Mouse (Mus musculus) MEL (cell line): ENCODE results near the gene Nop58. TPM values are rescaled to one million over a fixed set of nuclear protein-coding genes. Genes with fewer than 3 reads are reported as not detected.

Experiments used
- DNase-seq: peaks from one replicate; pipeline ENCODE4 v3.0.0; 2011; ENCODE audit warnings: low read depth, low spot score
- H3K27ac ChIP-seq: 2 replicates; pipeline ENCODE4 v1.5.1; 2012; ENCODE audit warnings: low read depth, mild to moderate bottlenecking, control low read depth, low read length, moderate library complexity; ENCODE audit not compliant: control insufficient read depth
- H3K27me3 ChIP-seq, 2 experiments: fragments of 150-350 bp in 1 of 2; sonication (generic) in 1 of 2; 2 replicates each; pipeline ENCODE4 v1.6.1; 2012; ENCODE audit warnings: low read length in 2 of 2, mild to moderate bottlenecking in 2 of 2, improper control_type of control experiment in 1 of 2, moderate library complexity in 1 of 2; ENCODE audit not compliant: insufficient read depth in 2 of 2, control insufficient read depth in 1 of 2
- H3K36me3 ChIP-seq, 2 experiments: 2 replicates each; pipeline ENCODE4 v1.6.1; 2012 to 2014; ENCODE audit warnings: low read length in 2 of 2, improper control_type of control experiment in 1 of 2, inconsistent platforms in 1 of 2, mild to moderate bottlenecking in 1 of 2; ENCODE audit not compliant: insufficient read depth in 2 of 2, control insufficient read depth in 1 of 2
- H3K4me1 ChIP-seq, 2 experiments: fragments of 150-350 bp in 1 of 2; sonication (generic) in 1 of 2; 2 replicates each; pipeline ENCODE4 v1.6.1; 2012; ENCODE audit warnings: low read length in 2 of 2, improper control_type of control experiment in 1 of 2, mild to moderate bottlenecking in 1 of 2; ENCODE audit not compliant: insufficient read depth in 2 of 2, control insufficient read depth in 1 of 2
- H3K4me3 ChIP-seq, 2 experiments: fragments of 150-350 bp in 1 of 2; sonication (generic) in 1 of 2; 2 replicates each; pipeline ENCODE4 v1.5.1; 2012; ENCODE audit warnings: low read depth in 2 of 2, low read length in 2 of 2, mild to moderate bottlenecking in 2 of 2, moderate library complexity in 2 of 2, control low read depth in 1 of 2, improper control_type of control experiment in 1 of 2; ENCODE audit not compliant: control insufficient read depth in 1 of 2, insufficient read depth in 1 of 2
- H3K79me2 ChIP-seq: 2 replicates; pipeline ENCODE4 v1.6.1; 2012; ENCODE audit warnings: mild to moderate bottlenecking, low read length, moderate library complexity; ENCODE audit not compliant: control insufficient read depth, poor library complexity, insufficient read depth
- H3K9ac ChIP-seq: 2 replicates; pipeline ENCODE4 v1.6.1; 2012; ENCODE audit warnings: low read depth, mild to moderate bottlenecking, control low read depth, low read length, moderate library complexity; ENCODE audit not compliant: control insufficient read depth, poor library complexity, severe bottlenecking
- H3K9me3 ChIP-seq: fragments of 150-350 bp; sonication (generic); replicated peaks from 2 replicates; pipeline ENCODE4 v1.6.1; 2012; ENCODE audit warnings: mild to moderate bottlenecking, low read length, improper control_type of control experiment, moderate library complexity; ENCODE audit not compliant: insufficient read depth
- BHLHE40 ChIP-seq: IDR thresholded peaks from 2 replicates; pipeline ENCODE4 v1.6.1; 2012; ENCODE audit warnings: low read depth, mild to moderate bottlenecking, inconsistent platforms, low read length, improper control_type of control experiment, borderline replicate concordance
- CHD1 ChIP-seq: IDR thresholded peaks from 2 replicates; pipeline ENCODE4 v1.6.1; 2012; ENCODE audit warnings: low read depth, mild to moderate bottlenecking, inconsistent platforms, low read length, improper control_type of control experiment
- CHD2 ChIP-seq: IDR thresholded peaks from 2 replicates; pipeline ENCODE4 v1.6.1; 2011; ENCODE audit warnings: low read length, improper control_type of control experiment
- CTCF ChIP-seq, 3 experiments: IDR thresholded peaks in 2 of 3; conservative IDR thresholded peaks in 1 of 3; 2 replicates each; pipeline ENCODE4 v1.5.1; 2011 to 2012; ENCODE audit warnings: low read length in 3 of 3, low read depth in 2 of 3, mild to moderate bottlenecking in 2 of 3, improper control_type of control experiment in 1 of 3, inconsistent platforms in 1 of 3, mixed read lengths in 1 of 3, moderate library complexity in 1 of 3; ENCODE audit not compliant: control insufficient read depth in 1 of 3, insufficient read depth in 1 of 3, poor library complexity in 1 of 3, severe bottlenecking in 1 of 3
- E2F4 ChIP-seq: IDR thresholded peaks from 2 replicates; pipeline ENCODE4 v1.6.1; 2011; ENCODE audit warnings: low read depth, low read length, improper control_type of control experiment, borderline replicate concordance
- ELF1 ChIP-seq: IDR thresholded peaks from 2 replicates; pipeline ENCODE4 v1.6.1; 2014; ENCODE audit warnings: low read depth, mild to moderate bottlenecking, inconsistent platforms, low read length, improper control_type of control experiment, moderate library complexity
- EP300 ChIP-seq, 2 experiments: IDR thresholded peaks; 2 replicates each; pipeline ENCODE4 v1.6.1; 2011; ENCODE audit warnings: improper control_type of control experiment in 2 of 2, low read length in 2 of 2, low read depth in 1 of 2, mild to moderate bottlenecking in 1 of 2
- GABPA ChIP-seq: IDR thresholded peaks from 2 replicates; pipeline ENCODE4 v1.6.1; 2012; ENCODE audit warnings: low read depth, mild to moderate bottlenecking, inconsistent platforms, low read length, improper control_type of control experiment, moderate library complexity
- GATA1 ChIP-seq: IDR thresholded peaks from 2 replicates; pipeline ENCODE4 v1.6.1; 2011; ENCODE audit warnings: low read depth, low read length, improper control_type of control experiment
- JUND ChIP-seq: IDR thresholded peaks from 2 replicates; pipeline ENCODE4 v1.6.1; 2011; ENCODE audit warnings: low read depth, mild to moderate bottlenecking, improper control_type of control experiment, low read length
- KAT2A ChIP-seq: conservative IDR thresholded peaks from 2 replicates; pipeline ENCODE4 v1.6.1; 2012; ENCODE audit warnings: low read depth, low read length, improper control_type of control experiment, inconsistent platforms
- MAFK ChIP-seq: IDR thresholded peaks from 2 replicates; pipeline ENCODE4 v1.6.1; 2011; ENCODE audit warnings: low read depth, mild to moderate bottlenecking, low read length, improper control_type of control experiment, borderline replicate concordance
- MAX ChIP-seq: IDR thresholded peaks from 2 replicates; pipeline ENCODE4 v1.6.1; 2011; ENCODE audit warnings: low read length, improper control_type of control experiment
- MAZ ChIP-seq: IDR thresholded peaks from 2 replicates; pipeline ENCODE4 v1.6.1; 2012; ENCODE audit warnings: low read depth, mild to moderate bottlenecking, inconsistent platforms, low read length, improper control_type of control experiment
- MXI1 ChIP-seq: IDR thresholded peaks from 2 replicates; pipeline ENCODE4 v1.6.1; 2011; ENCODE audit warnings: mild to moderate bottlenecking, low read depth, low read length, improper control_type of control experiment
- MYB ChIP-seq: IDR thresholded peaks from 2 replicates; pipeline ENCODE4 v1.6.1; 2011; ENCODE audit warnings: mild to moderate bottlenecking, low read depth, low read length, improper control_type of control experiment
- MYC ChIP-seq: IDR thresholded peaks from 2 replicates; pipeline ENCODE4 v1.6.1; 2011; ENCODE audit warnings: low read depth, mild to moderate bottlenecking, low read length, improper control_type of control experiment, moderate library complexity
- NELFE ChIP-seq: IDR thresholded peaks from 2 replicates; pipeline ENCODE4 v1.6.1; 2011; ENCODE audit warnings: low read depth, low read length, improper control_type of control experiment
- NRF1 ChIP-seq: IDR thresholded peaks from 2 replicates; pipeline ENCODE4 v1.6.1; 2014; ENCODE audit warnings: low read depth, mild to moderate bottlenecking, inconsistent platforms, low read length, improper control_type of control experiment, moderate library complexity; ENCODE audit not compliant: poor library complexity, insufficient read depth, severe bottlenecking
- POLR2A ChIP-seq, 2 experiments: IDR thresholded peaks; 2 replicates each; pipeline ENCODE4 v1.6.1; 2011 to 2012; ENCODE audit warnings: low read length in 2 of 2, mild to moderate bottlenecking in 2 of 2, control low read depth in 1 of 2, improper control_type of control experiment in 1 of 2, low read depth in 1 of 2, moderate library complexity in 1 of 2; ENCODE audit not compliant: control insufficient read depth in 1 of 2, insufficient read depth in 1 of 2, poor library complexity in 1 of 2
- POLR2AphosphoS2 ChIP-seq: IDR thresholded peaks from 2 replicates; pipeline ENCODE4 v1.6.1; 2011; ENCODE audit warnings: low read length, improper control_type of control experiment
- POLR2AphosphoS5 ChIP-seq: IDR thresholded peaks from 2 replicates; pipeline ENCODE4 v1.6.1; 2012; ENCODE audit warnings: low read depth, borderline replicate concordance, mild to moderate bottlenecking, inconsistent platforms, low read length, moderate library complexity, mixed read lengths
- RCOR1 ChIP-seq: IDR thresholded peaks from 2 replicates; pipeline ENCODE4 v1.6.1; 2012; ENCODE audit warnings: low read depth, mild to moderate bottlenecking, inconsistent platforms, low read length, improper control_type of control experiment
- SIN3A ChIP-seq: IDR thresholded peaks from 2 replicates; pipeline ENCODE4 v1.6.1; 2012; ENCODE audit warnings: low read length, improper control_type of control experiment, inconsistent platforms
- SMC3 ChIP-seq: IDR thresholded peaks from 2 replicates; pipeline ENCODE4 v1.6.1; 2011; ENCODE audit warnings: low read depth, low read length, improper control_type of control experiment
- TAL1 ChIP-seq: IDR thresholded peaks from 2 replicates; pipeline ENCODE4 v1.6.1; 2012; ENCODE audit warnings: mild to moderate bottlenecking, inconsistent platforms, low read length, moderate library complexity, mixed read lengths
- TBP ChIP-seq: IDR thresholded peaks from 2 replicates; pipeline ENCODE4 v1.8.0; 2011; ENCODE audit warnings: low read depth, low read length, improper control_type of control experiment
- TCF12 ChIP-seq: IDR thresholded peaks from 2 replicates; pipeline ENCODE4 v1.6.1; 2014; ENCODE audit warnings: low read depth, mild to moderate bottlenecking, inconsistent platforms, low read length, improper control_type of control experiment, moderate library complexity
- UBTF ChIP-seq: IDR thresholded peaks from 2 replicates; pipeline ENCODE4 v1.6.1; 2012; ENCODE audit warnings: low read depth, mild to moderate bottlenecking, inconsistent platforms, low read length, improper control_type of control experiment, moderate library complexity, borderline replicate concordance; ENCODE audit not compliant: insufficient read depth
- USF1 ChIP-seq: IDR thresholded peaks from 2 replicates; pipeline ENCODE4 v1.6.1; 2014; ENCODE audit warnings: low read depth, mild to moderate bottlenecking, inconsistent platforms, low read length, improper control_type of control experiment, moderate library complexity
- USF2 ChIP-seq, 2 experiments: IDR thresholded peaks; 2 replicates each; pipeline ENCODE4 v1.6.1; 2011 to 2012; ENCODE audit warnings: improper control_type of control experiment in 2 of 2, low read length in 2 of 2, borderline replicate concordance in 1 of 2, inconsistent platforms in 1 of 2, low read depth in 1 of 2, mild to moderate bottlenecking in 1 of 2; ENCODE audit not compliant: insufficient read depth in 1 of 2
- ZKSCAN1 ChIP-seq: IDR thresholded peaks from 2 replicates; pipeline ENCODE4 v1.6.1; 2012; ENCODE audit warnings: low read depth, mild to moderate bottlenecking, inconsistent platforms, low read length, improper control_type of control experiment, moderate library complexity
- ZMIZ1 ChIP-seq: IDR thresholded peaks from 2 replicates; pipeline ENCODE4 v1.6.1; 2012; ENCODE audit warnings: low read depth, mild to moderate bottlenecking, inconsistent platforms, low read length, improper control_type of control experiment, moderate library complexity
- polyA plus RNA-seq, 2 experiments: library from polyadenylated mRNA; stranded (reverse) in 1 of 2; unstranded in 1 of 2; fragments of >175 nt in 1 of 2; fragments of >200 nt in 1 of 2; gene quantifications; 2 replicates each; pipeline versions ENCODE4 v1.2.1 to v1.2.4; 2012; ENCODE audit warnings: low replicate concordance in 2 of 2, low read depth in 1 of 2; ENCODE audit not compliant: insufficient read length in 2 of 2, insufficient read depth in 1 of 2, missing spikeins in 1 of 2
- total RNA-seq: library from RNA; depleted of rRNA; stranded (reverse); fragments of 300-350 nt; gene quantifications from 2 replicates; pipeline ENCODE4 v1.2.3, GENCODE M21; 2012; rRNA removed

Gene Nop58
- total RNA-seq (513 and 590 TPM in 2 replicates), polyA plus RNA-seq (1,000 to 10,000 TPM in 1 of 2 experiments, 100 to 1,000 TPM in 1; 474 to 1,828 TPM)

DNA sequence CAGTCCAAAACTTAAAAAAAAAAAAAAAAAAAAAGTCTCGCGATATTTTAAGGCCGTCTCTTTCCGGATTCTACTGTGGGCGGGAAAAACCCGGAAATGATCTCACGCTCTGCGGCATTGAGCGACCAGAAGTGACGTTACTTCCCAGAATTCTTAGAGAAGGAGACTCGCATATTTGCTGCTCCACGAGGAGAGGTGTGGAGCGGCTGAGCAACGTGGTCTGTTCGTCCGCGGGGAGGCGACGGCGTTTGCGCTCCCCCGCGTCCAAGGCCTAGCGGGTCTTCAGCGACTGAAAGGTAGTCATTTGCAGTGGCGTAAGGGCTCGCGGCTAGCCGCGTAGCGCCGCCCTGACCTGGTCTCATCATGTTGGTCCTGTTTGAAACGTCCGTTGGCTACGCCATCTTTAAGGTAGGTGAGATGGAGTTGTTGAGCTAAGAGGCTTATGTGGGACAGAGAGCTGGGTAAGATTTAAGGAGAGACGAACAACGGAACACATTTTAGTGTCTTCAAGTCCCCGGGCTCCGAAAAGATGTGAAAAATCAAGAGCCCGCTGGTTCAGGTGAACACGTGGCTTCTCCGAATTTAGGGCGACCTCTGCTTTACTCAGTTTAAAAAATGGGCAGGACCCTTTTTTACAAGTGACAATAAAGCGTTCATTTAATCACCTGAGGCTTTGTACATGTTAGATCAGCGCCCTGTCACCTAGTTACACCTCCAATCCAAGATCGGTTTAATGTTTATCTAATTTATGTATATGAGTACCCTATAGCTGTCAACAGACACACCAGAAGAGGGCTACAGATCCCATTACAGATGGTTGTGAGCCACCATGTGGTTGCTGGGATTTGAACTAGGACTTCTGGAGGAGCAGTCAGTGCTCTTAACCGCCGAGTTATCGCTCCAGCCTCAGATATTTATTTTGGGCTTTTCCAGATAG, at the start of gene Nop58:
TSS of gene Nop58 (plus strand) at position 153 of the 937 bp plus-strand sequence.
- peak within 1 kb of the TSS; percentile 74 to 98 for H3K4me3 ChIP-seq
- peaks cover 45% of the 10 kb centered on the region for H3K79me2 ChIP-seq
- H3K36me3 ChIP-seq = peaks cover 22 to 24% of the 10 kb centered on the region in 2 experiments
- peaks cover 0 to 4% of the 10 kb centered on the region in 2 experiments; a peak in 3 of 4 replicates for H3K4me1 ChIP-seq
- no peaks in the 10 kb centered on the region for H3K9me3 ChIP-seq
- peak; percentile 98 for DNase-seq
- H3K27ac ChIP-seq = peak within 1 kb of the TSS; percentile 92
- no peaks in the 10 kb centered on the region for H3K27me3 ChIP-seq
- H3K9ac ChIP-seq = peak within 1 kb of the TSS; percentile 100
- TF ChIP-seq GATA1 (no peak), MXI1 (peak; percentile 97), POLR2AphosphoS2 (peak; percentile 97), E2F4 (peak; percentile 100), NRF1 (no peak), JUND (0 out of 2 replicates have a peak, but pooled peaks have one; percentile 53), MYB (peak; percentile 59), ZMIZ1 (no peak; the same call in 1 of the 2 replicates), GABPA (no peak), ELF1 (peak; percentile 91; the same call in 1 of the 2 replicates), SIN3A (no peak; the same call in 1 of the 2 replicates), POLR2AphosphoS5 (peak; percentile 84; the same call in 1 of the 2 replicates), EP300 (IDR thresholded peaks at IDR 0.05; ENCODE audit: low read depth in 1 of 2, low read length in 2 of 2) (no peak), UBTF (no peak), MYC (peak; percentile 99), TCF12 (no peak), POLR2A (IDR thresholded peaks at IDR 0.05; ENCODE audit: control insufficient read depth in 1 of 2, insufficient read depth in 1 of 2, low read depth in 1 of 2, low read length in 2 of 2, poor library complexity in 1 of 2) (peak; percentile 98 to 100), RCOR1 (no peak), ZKSCAN1 (no peak), BHLHE40 (no peak), MAFK (no peak), KAT2A (peak; percentile 32; the same call in 1 of the 2 replicates), CTCF (IDR thresholded peaks at IDR 0.05 in 2 of 3, conservative IDR thresholded peaks at IDR 0.05 in 1 of 3; ENCODE audit: control insufficient read depth in 1 of 3, insufficient read depth in 1 of 3, low read depth in 2 of 3, low read length in 3 of 3, poor library complexity in 1 of 3, severe bottlenecking in 1 of 3) (0 out of 6 replicates have a peak, but pooled peaks of 1 of the 3 experiments have one; percentile 11), CHD1 (0 out of 2 replicates have a peak, but pooled peaks have one; percentile 91), TAL1 (no peak; the same call in 1 of the 2 replicates), SMC3 (no peak), CHD2 (peak; percentile 92), NELFE (peak; percentile 96), USF1 (0 out of 2 replicates have a peak, but pooled peaks have one; percentile 42), USF2 (IDR thresholded peaks at IDR 0.05; ENCODE audit: borderline replicate concordance in 1 of 2, insufficient read depth in 1 of 2, low read depth in 1 of 2, low read length in 2 of 2) (no peak), MAZ (no peak), TBP (peak; percentile 96), MAX (peak; percentile 91)
